Mouse (Mus musculus) left cerebral cortex, adult 2 months (tissue): ENCODE measurements around the gene Atp2b2. TPM values are rescaled to one million over a fixed set of nuclear protein-coding genes. Genes with fewer than 3 reads are reported as not detected.

Source experiments
- DNase-seq, 2 experiments: peaks; one replicate each; pipeline ENCODE4 v3.0.0; 2021 to 2022; ENCODE audit warnings: low spot score in 2 of 2, mixed read lengths in 1 of 2; ENCODE audit errors: extremely low spot score in 1 of 2
- H3K27ac ChIP-seq: fragments of 200-600 bp; 2 replicates; pipeline ENCODE4 v1.8.1; 2022
- H3K4me3 ChIP-seq: fragments of 200-600 bp; 2 replicates; pipeline ENCODE4 v1.8.1; 2022
- CTCF ChIP-seq: fragments of 200-600 bp; IDR thresholded peaks from 2 replicates; pipeline ENCODE4 v1.8.1; 2022; ENCODE audit warnings: antibody characterized with exemption, mild to moderate bottlenecking, moderate library complexity
- intact Hi-C: fragments of 180-260 bp; cut with DNase I; formaldehyde crosslinking; loops from one replicate; pipeline ENCODE4 v1.15.1; 2025
- total RNA-seq, 2 experiments: library from RNA; stranded (reverse); gene quantifications; 2 replicates each; pipeline ENCODE4 v1.2.3; 2021

Atp2b2 gene
- total RNA-seq, 2 experiments from 2014 or later, result 729 to 754 TPM

DNA sequence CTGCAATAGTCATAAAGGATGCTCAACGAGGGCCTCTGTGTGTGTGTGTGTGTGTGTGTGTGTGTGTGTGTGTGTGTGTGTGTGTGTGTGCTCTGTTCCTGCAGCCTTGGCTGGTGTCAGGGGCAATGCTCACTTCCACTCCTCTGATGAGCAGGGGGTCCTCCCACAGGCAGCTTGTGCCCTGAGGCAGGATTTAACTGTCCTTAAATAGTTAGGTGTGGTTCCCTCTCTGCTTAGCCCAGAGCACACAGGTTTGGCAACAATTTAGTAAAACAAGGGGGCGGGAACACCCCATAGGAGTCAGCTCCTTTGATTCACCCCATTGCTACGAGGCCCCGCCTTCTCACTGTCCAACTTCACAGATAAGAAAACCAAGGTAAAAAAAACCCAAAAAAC lies 181.0 kb downstream of the Atp2b2 start:
- no peak for TF ChIP-seq CTCF
- DNase-seq, result no peak
- intact Hi-C loops, result no loop called here
- Histone ChIP-seq H3K4me3 (no peak overlapping the region), H3K27ac (no peak overlapping the region)

DNA sequence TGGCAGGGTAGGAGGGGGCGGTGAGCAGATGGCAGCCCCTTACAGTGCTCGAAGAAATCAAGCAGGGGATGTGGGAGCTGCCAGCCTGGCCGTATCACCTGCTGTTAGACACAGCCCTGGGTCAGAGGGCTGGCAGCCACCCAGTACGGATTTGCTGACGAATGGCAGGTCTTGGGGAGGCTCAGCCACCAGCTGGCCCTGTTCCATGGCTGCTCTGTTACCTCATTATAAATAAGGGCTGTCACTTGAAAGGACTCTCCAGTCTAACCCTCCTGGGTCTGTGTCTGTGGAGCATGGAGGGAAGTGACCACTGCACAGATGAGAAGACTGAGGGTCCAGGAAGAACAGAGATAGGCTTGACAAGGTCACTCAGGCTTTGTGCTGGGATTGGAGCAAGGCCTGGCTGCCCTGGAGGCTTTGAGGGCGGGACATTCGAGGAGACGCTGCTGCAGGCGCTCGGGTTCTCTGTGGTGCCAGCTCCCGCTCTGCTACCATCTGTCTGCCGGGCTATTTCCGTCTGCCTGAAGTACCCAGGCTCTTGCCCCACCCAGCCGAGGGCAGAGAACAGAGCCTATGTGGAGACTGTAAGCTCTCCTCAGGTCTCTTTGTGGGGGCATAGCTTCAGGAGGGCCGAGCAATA lies 181.6 kb downstream of the Atp2b2 start:
- intact Hi-C loops, result no loop called here
- no peak for TF ChIP-seq CTCF
- DNase-seq, result no peak
- H3K27ac ChIP-seq, result peak overlapping the region; percentile 85
- no peak overlapping the region for H3K4me3 ChIP-seq

DNA sequence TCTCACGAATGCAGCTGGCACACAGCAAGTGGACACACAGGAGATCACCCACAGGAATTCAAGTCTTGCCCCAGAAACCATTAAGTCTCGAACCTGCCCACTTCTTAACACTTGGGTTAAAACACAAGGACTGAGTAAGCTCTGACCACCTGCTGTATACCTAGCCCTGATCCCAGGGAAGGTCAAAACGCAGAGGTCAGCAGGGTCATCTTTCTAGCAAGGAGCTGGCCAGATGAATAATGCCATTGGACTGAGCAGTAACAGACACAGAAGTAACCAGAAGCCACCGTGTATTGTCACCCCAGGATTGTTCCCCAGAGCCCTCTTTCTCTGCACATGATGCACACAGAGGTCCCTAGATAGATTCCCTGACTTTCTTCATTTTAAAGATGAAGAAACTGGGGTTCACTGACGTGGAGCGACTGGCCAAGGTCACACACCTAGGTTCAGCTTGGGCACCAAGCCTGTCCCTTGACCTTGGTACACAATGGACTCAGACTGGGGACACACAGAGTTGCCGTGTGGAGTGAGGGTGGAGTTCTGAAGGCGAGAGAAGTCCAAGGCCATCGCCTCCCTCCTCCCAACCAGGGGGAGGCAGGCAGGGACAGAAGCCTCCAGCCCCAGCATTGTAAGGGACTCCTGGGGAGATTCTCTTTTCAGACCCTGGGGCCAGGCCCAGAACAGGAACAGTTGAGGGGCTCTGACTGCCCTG lies 182.2 kb downstream of the Atp2b2 start:
- DNase-seq, result peak in 1 of 2 experiments; percentile 13
- intact Hi-C loops, result no loop called here
- Histone ChIP-seq H3K4me3 (no peak overlapping the region), H3K27ac (peak overlapping the region; percentile 85)
- no peak for TF ChIP-seq CTCF

DNA sequence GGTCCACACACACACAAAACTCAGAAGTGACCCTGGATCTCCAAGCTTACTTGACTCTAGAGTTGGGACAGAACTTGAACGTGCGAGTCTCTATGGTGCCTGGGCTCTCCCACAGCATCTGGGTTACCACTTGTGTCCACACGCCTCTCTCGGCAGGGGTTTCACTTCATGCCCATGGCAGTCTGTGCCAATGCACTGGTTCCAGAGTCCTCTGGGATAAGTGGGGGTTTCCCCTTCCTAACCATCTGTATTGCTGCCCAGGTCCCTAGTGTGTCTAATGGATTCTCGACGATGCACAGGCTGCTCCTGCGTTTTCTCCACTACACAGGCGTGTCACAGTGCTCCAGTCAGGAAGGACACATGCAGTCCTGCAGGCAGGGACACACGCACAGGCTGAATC lies 184.1 kb downstream of the Atp2b2 start:
- intact Hi-C loops, result no loop called here
- no peak for TF ChIP-seq CTCF

DNA sequence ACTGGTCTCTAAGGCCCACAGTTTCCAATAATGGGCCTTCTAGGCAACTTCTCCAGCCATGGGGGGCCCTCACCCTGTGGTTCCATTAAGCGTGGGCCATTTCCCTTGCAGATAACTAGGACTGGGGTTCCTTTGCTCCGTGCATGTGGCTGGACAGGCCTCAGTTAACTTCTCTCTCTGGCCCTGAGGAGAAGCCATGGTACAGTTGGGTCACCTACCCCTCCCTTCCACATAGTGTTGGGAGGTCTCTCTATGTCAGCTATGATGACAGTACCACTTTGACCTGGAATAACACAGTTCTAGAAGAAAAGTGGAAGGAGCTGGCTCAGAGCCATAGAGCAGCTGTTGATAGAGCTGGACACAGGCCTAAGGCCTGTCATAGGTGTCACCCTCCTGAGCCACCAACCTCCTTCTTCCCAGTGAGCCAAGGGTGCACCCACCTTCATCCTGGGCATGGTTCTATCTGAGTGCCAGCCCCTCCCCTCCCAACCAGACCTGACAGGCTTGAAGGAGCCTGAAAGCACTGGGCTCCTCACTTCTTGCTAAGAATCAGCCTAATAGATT lies 185.0 kb downstream of the Atp2b2 start:
- peak in 1 of 2 experiments; percentile 17 for DNase-seq
- intact Hi-C loops, result no loop called here
- peak overlapping the region; percentile 87 for H3K27ac ChIP-seq
- H3K4me3 ChIP-seq, result 0 out of 2 replicates have a peak overlapping the region, but pooled peaks have one; percentile 7
- TF ChIP-seq CTCF, result no peak

More for the DNA sequence above, 184.1 kb downstream of the Atp2b2 start:
- H3K4me3 ChIP-seq, result no peak overlapping the region
- peak in 1 of 2 experiments; percentile 18 for DNase-seq
- peak overlapping the region; percentile 87 for H3K27ac ChIP-seq

DNA sequence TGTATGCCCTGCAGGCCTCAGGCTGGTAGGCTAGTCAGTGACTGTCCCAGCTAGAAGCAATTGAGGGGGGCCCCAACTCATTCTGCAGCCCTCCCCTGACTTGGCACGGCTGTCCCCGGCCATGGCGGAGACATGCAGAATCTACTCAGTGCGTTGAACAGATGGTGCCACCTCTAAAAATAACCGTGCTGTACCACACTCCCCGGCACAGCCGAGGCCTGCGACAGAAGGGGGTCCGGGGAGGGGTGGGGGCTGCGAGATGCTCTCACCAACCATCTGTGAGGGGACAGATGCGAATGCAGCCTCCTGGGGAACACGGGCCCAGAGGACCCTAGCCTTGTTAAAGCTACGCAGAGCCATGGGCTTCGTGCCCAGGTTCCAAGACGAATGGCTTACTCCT lies 185.6 kb downstream of the Atp2b2 start:
- Histone ChIP-seq H3K4me3 (no peak overlapping the region), H3K27ac (peak overlapping the region; percentile 87)
- no peak for TF ChIP-seq CTCF
- DNase-seq, result peak; percentile 71 to 77
- intact Hi-C loops, result no loop called here

DNA sequence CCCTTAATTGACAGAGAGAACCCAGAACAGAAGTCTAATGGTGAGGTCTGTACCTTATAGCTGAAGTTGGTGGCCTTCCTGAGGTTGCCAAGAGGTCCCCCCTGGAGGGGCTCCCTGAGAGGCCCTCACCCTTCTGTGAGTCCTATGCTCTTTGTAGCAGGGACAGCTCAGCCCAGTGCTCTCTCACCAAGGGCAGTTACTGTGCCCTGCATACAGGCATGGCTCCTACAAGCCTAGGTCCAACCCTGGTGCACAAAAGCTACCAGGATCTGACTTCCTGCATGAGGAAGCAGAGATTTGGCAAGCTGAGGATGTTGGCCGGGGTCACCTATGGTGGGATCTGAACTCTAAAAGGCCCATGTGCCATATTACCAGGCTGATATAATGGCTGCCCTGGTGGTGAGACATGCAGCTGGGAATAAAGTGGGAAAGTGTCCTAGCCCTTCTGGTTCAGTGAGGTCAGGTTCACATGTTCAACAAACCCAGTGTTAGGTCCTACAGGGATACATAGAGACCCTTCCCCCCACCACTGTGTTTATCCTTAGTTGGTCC lies 186.2 kb downstream of the Atp2b2 start:
- TF ChIP-seq CTCF, result no peak
- peak overlapping the region; percentile 87 for H3K27ac ChIP-seq
- intact Hi-C loops, result no loop called here
- no peak overlapping the region for H3K4me3 ChIP-seq
- DNase-seq, result no peak

DNA sequence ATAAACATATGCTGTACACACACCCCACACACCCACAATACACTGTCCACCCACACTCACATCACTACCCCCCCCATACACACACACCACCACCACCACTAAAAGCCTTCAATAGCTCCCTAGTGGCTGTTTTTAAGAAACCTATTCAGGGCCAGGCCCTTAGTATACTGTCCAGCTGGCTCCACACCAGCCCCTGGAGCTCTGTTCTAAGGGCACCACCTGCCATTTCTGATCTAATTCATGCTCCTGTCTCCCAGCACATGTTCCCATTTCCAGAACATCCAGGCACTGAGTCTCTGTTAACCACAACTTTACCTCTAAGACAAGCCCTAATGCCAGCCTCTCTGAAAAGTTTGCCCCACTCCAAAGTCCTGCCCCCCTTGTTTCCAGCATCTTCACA lies 186.8 kb downstream of the Atp2b2 start:
- Histone ChIP-seq H3K4me3 (no peak overlapping the region), H3K27ac (peak overlapping the region; percentile 87)
- intact Hi-C loops, result no loop called here
- no peak for DNase-seq
- TF ChIP-seq CTCF, result no peak

DNA sequence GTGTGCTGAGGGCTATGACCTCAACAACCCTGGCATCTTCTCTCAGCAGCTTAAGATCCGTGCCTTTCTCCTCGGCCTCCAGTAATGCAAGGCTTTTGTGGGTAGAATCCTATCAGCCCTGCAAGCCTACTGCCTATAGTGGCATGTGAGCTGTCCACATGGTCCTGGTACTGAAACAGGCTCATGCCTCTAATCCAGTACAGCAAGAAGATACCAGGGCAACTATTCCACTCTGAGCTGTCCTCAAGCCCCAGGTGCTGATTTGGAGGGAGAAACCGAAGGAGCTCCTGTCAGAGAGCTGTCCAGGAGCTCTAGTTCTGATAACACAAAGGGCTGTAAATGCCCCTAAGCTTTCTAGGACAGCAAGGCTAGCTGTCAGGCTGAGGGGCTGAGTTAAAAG lies 190.1 kb downstream of the Atp2b2 start:
- Histone ChIP-seq H3K4me3 (no peak overlapping the region), H3K27ac (peak overlapping the region; percentile 63; the same call in 1 of the 2 replicates)
- intact Hi-C loops, result no loop called here
- DNase-seq, result no peak
- TF ChIP-seq CTCF, result no peak

DNA sequence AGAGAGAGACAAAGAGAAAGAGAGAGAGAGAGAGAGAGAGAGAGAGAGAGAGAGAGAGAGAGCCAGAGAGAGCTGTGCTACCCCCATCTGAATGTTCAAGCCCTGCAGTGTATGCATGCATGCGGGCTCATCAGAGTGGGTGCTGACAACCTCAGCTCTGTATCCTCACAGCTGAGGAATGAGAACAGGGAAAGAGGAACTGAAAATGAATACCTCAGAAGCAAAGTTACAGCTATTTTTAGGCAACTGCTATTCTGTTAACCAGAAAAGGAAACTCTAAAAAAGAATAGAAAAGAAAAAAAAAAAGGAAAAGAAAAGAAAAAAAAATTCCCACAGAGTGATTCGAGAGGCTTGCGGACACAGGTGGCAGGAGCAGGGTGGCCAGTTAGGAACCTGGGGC lies 192.6 kb downstream of the Atp2b2 start:
- DNase-seq, result no peak
- intact Hi-C loops, result no loop called here
- H3K4me3 ChIP-seq, result no peak overlapping the region
- peak overlapping the region; percentile 69 for H3K27ac ChIP-seq
- no peak for TF ChIP-seq CTCF

DNA sequence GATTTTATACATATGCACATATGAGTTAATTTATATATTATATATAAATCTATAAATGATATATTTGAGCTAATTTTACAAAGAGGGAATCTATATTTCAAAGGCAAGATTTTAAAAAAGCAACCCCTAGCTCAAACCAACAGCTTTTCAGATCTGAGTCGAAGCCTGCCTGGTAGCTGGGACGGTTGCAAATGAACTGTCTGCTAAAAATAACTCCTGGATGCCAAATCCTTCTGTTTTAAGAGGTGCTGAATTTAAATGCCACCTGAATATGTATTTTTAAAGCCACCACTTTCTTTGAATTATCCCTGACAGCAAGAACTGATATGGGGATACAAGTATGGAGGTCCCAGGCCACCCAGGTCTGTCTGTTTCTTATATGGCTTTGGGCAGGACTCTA lies 193.8 kb downstream of the Atp2b2 start:
- Histone ChIP-seq H3K27ac (peak overlapping the region; percentile 69; the same call in 1 of the 2 replicates), H3K4me3 (no peak overlapping the region)
- no peak for TF ChIP-seq CTCF
- intact Hi-C loops, result no loop called here
- no peak for DNase-seq

DNA sequence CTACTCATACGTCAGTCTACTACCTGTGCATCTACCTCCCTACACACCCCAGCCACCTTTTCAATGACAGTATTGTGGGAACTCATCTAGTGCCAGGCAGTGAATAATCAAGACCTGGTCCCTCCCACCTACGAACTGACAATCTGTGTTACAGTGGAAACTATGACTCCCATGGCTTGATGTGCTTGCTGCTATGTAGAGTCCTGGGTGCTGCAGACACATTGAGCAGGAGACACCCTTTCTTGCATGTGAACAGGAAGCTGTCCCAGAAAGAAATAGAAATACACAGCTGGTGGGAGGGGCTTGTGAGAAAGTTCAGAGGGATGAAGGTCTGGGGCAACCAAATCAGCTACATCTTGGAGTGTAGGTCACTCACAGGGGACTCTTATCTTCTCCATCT lies 195.3 kb downstream of the Atp2b2 start:
- H3K27ac ChIP-seq, result no peak overlapping the region
- no peak overlapping the region for H3K4me3 ChIP-seq
- intact Hi-C loops, result no loop called here
- TF ChIP-seq CTCF, result no peak
- DNase-seq, result no peak
